Mouse (Mus musculus): ENCODE measurements around the gene Isyna1. TPM values are rescaled to one million over a fixed set of nuclear protein-coding genes. Genes with fewer than 3 reads are reported as not detected.

Isyna1 gene
- 95.3 TPM for polyA plus RNA-seq (2017; shearing (Covaris generic))

GRCm38 (mm10) chr8:70593961-70594609 lies at the start of gene Isyna1:
Gene Isyna1 (plus strand): TSS chr8:70594373.

GRCm38 (mm10) chr8:70608749-70609367 lies 14.7 kb downstream of the Isyna1 start, which contains the start of gene Ssbp4:
Gene Ssbp4 (minus strand): TSS chr8:70608872.

DNA sequence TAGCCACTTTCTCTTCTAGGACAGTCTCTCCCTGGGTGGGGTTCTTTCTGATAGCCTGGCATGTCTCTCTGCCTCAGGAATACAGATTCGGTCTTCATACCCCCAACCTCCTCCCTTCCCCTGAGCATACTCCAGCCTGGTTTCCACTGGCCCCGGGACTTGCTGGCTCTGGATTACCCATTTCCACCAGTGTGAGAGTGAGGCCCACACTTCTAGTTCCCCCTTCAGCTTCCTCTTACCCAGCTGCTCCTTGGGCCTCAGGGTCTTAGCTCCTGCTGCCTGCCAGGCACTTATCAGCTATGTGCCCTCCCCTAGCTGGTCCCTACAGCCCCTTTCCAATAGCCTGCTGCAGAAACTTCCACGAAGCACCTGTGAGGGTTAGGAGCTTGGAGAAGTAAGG lies 21.7 kb downstream of the Isyna1 start, which contains the start of gene Lrrc25:
Gene Lrrc25, plus strand, starts transcription at position 262 of the 400 bp plus-strand sequence.

DNA sequence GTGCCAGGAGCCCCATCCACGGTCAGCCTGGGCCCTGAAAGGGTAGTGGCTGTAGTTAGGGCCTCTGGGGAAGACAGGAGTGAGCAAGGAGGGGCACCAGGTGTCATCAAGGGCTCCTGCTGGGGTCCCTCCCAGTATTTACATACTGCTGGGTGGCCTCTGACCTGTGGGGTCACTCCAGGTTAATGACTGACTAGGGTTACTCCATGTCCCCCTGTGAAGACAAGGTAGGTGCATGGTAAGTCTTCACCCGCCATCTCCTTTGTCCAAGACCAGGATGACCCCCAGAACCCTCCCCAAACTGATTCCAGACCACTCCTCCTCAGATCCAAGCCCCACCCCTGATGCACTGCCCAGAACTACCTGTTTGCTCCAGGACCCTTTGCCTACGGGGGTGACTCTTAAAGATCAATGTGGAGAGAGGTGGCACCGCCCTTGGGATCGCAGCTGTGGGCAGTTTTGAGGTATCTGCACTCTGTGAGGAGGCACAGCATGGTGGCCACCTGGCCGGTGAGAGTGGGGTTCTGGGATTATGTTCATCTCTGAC lies 38.2 kb downstream of the Isyna1 start, which contains the start of gene Gdf15:
Gene Gdf15, minus strand, starts transcription at position 111 of the 547 bp plus-strand sequence.

Other genes with a start within 250 kb of the Isyna1 start
- gene Upf1, start 241.1 kb upstream of the Isyna1 start, polyA plus RNA-seq (2017; shearing (Covaris generic)) = 90.9 TPM
- gene Comp, start 220.8 kb upstream of the Isyna1 start, polyA plus RNA-seq (2017; shearing (Covaris generic)) = 2.5 TPM
- gene Crtc1, start 154.8 kb upstream of the Isyna1 start, polyA plus RNA-seq (2017; shearing (Covaris generic)) = 16.7 TPM
- gene Klhl26, start 117.4 kb upstream of the Isyna1 start, polyA plus RNA-seq (2017; shearing (Covaris generic)) = 19.3 TPM
- not detected for gene Tmem59l, start 107.0 kb upstream of the Isyna1 start, polyA plus RNA-seq (2017; shearing (Covaris generic))
- not detected for gene Crlf1, start 101.2 kb upstream of the Isyna1 start, polyA plus RNA-seq (2017; shearing (Covaris generic))
- gene Rex1bd, start 87.6 kb upstream of the Isyna1 start, polyA plus RNA-seq (2017; shearing (Covaris generic)) = 108 TPM
- gene Uba52, start 83.6 kb upstream of the Isyna1 start, polyA plus RNA-seq (2017; shearing (Covaris generic)) = 975 TPM
- 422 TPM for gene Fkbp8, start 66.6 kb upstream of the Isyna1 start, polyA plus RNA-seq (2017; shearing (Covaris generic))
- gene Kxd1, start 66.4 kb upstream of the Isyna1 start, polyA plus RNA-seq (2017; shearing (Covaris generic)) = 90.3 TPM
- gene Ell, start 54.9 kb upstream of the Isyna1 start, polyA plus RNA-seq (2017; shearing (Covaris generic)) = 39.6 TPM
- 141 TPM for gene Ssbp4, start 14.5 kb downstream of the Isyna1 start, polyA plus RNA-seq (2017; shearing (Covaris generic))
- 0.24 TPM for gene Lrrc25, start 21.8 kb downstream of the Isyna1 start, polyA plus RNA-seq (2017; shearing (Covaris generic))
- not detected for gene Gdf15, start 38.1 kb downstream of the Isyna1 start, polyA plus RNA-seq (2017; shearing (Covaris generic))
- gene Pgpep1, start 66.0 kb downstream of the Isyna1 start, polyA plus RNA-seq (2017; shearing (Covaris generic)) = 5.5 TPM
- gene Lsm4, start 78.9 kb downstream of the Isyna1 start, polyA plus RNA-seq (2017; shearing (Covaris generic)) = 379 TPM
- 866 TPM for gene Jund, start 104.6 kb downstream of the Isyna1 start, polyA plus RNA-seq (2017; shearing (Covaris generic))
- gene Iqcn, start 109.1 kb downstream of the Isyna1 start, polyA plus RNA-seq (2017; shearing (Covaris generic)) = 0.16 TPM
- gene Gm3336, start 124.2 kb downstream of the Isyna1 start, polyA plus RNA-seq (2017; shearing (Covaris generic)) = not detected
- 0.98 TPM for gene Pde4c, start 129.3 kb downstream of the Isyna1 start, polyA plus RNA-seq (2017; shearing (Covaris generic))
- 13.2 TPM for gene Rab3a, start 160.3 kb downstream of the Isyna1 start, polyA plus RNA-seq (2017; shearing (Covaris generic))
- 71.6 TPM for gene Mpv17l2, start 166.6 kb downstream of the Isyna1 start, polyA plus RNA-seq (2017; shearing (Covaris generic))
- gene Pik3r2, start 182.3 kb downstream of the Isyna1 start, polyA plus RNA-seq (2017; shearing (Covaris generic)) = 32.8 TPM
- gene Mast3, start 210.7 kb downstream of the Isyna1 start, polyA plus RNA-seq (2017; shearing (Covaris generic)) = 97.6 TPM
- gene Il12rb1, start 214.1 kb downstream of the Isyna1 start, polyA plus RNA-seq (2017; shearing (Covaris generic)) = 34.9 TPM
- 23.7 TPM for gene Arrdc2, start 245.3 kb downstream of the Isyna1 start, polyA plus RNA-seq (2017; shearing (Covaris generic))

Measured in CD4-positive, CD25-positive, alpha-beta regulatory T cell (primary cell).